Mouse (Mus musculus) 3T3-L1 (cell line): Measurements from ENCODE around the gene Slc36a3.
"Not testable (repeated sequence)": the region's sequence is repeated elsewhere in the genome, so short reads cannot be mapped to it uniquely, and the experiment has no call there.

Experiments
- DNase-seq: peaks from one replicate; pipeline ENCODE4 v3.0.0-alpha.2; 2015; ENCODE audit warnings: low read depth, low spot score

Gene Slc36a3

GRCm38 (mm10) chr11:55106636-55107035 lies 44.9 kb downstream of the Slc36a3 start:
- DNase-seq, result no peak

- DNase-seq, result no peak
These were observed 46.1 kb downstream of the Slc36a3 start for GRCm38 (mm10) chr11:55105389-55105788.

- no peak for DNase-seq
These were observed 48.3 kb downstream of the Slc36a3 start for GRCm38 (mm10) chr11:55103229-55103628.

- no peak for DNase-seq
These were observed 49.5 kb downstream of the Slc36a3 start for GRCm38 (mm10) chr11:55102015-55102414.

GRCm38 (mm10) chr11:55099868-55100267 lies 51.6 kb downstream of the Slc36a3 start:
- DNase-seq, result no peak

GRCm38 (mm10) chr11:55099019-55099771 lies 52.3 kb downstream of the Slc36a3 start:
- no peak for DNase-seq

GRCm38 (mm10) chr11:55098189-55098915 lies 53.2 kb downstream of the Slc36a3 start:
- peak; percentile 17 for DNase-seq

- DNase-seq, result peak; percentile 88
These were observed 53.9 kb downstream of the Slc36a3 start, which contains the start of gene Gm2a for GRCm38 (mm10) chr11:55097463-55098188. Gene Gm2a, plus strand, starts transcription at chr11:55098115.

GRCm38 (mm10) chr11:55096731-55097462 lies 54.6 kb downstream of the Slc36a3 start:
- DNase-seq, result peak; percentile 32

- not testable (repeated sequence) for DNase-seq
These were observed 55.2 kb downstream of the Slc36a3 start for GRCm38 (mm10) chr11:55096296-55096695.

GRCm38 (mm10) chr11:55093096-55093495 lies 58.4 kb downstream of the Slc36a3 start:
- no peak for DNase-seq

GRCm38 (mm10) chr11:55089892-55090291 lies 61.6 kb downstream of the Slc36a3 start:
- no peak for DNase-seq

- DNase-seq, result peak; percentile 87
These were observed 64.5 kb downstream of the Slc36a3 start for GRCm38 (mm10) chr11:55087006-55087405.

GRCm38 (mm10) chr11:55085396-55085795 lies 66.1 kb downstream of the Slc36a3 start:
- no peak for DNase-seq

- no peak for DNase-seq
These were observed 66.9 kb downstream of the Slc36a3 start for GRCm38 (mm10) chr11:55084629-55085028.

GRCm38 (mm10) chr11:55081206-55081605 lies 70.3 kb downstream of the Slc36a3 start:
- DNase-seq, result no peak

- no peak for DNase-seq
These were observed 72.3 kb downstream of the Slc36a3 start for GRCm38 (mm10) chr11:55079180-55079579.

- no peak for DNase-seq
These were observed 73.0 kb downstream of the Slc36a3 start for GRCm38 (mm10) chr11:55078502-55078901.

- DNase-seq, result peak; percentile 56
These were observed 73.9 kb downstream of the Slc36a3 start, which contains the start of gene Ccdc69 for GRCm38 (mm10) chr11:55077331-55078231. Gene Ccdc69, minus strand, starts transcription at chr11:55078131.

GRCm38 (mm10) chr11:55076234-55076633 lies 75.3 kb downstream of the Slc36a3 start:
- no peak for DNase-seq
